Mouse (Mus musculus) spleen, embryonic (tissue): ENCODE measurements around the gene Suco.

ENCODE experiments used
- CTCF ChIA-PET: fragments of 350-600 bp; sonication (Branson Sonifier 250); formaldehyde crosslinking; loops from one replicate; lab custom pipeline; 2022; lab: Charles Lee

Suco gene

GRCm38 (mm10) chr1:161894553-161894952, 18.1 kb upstream of the Suco start:
- CTCF ChIA-PET, result interaction anchor here (0.7 kb wide), 1 partner anchor 26 kb away, joined by 3 read pairs; no protein-coding TSS in a partner anchor

DNA sequence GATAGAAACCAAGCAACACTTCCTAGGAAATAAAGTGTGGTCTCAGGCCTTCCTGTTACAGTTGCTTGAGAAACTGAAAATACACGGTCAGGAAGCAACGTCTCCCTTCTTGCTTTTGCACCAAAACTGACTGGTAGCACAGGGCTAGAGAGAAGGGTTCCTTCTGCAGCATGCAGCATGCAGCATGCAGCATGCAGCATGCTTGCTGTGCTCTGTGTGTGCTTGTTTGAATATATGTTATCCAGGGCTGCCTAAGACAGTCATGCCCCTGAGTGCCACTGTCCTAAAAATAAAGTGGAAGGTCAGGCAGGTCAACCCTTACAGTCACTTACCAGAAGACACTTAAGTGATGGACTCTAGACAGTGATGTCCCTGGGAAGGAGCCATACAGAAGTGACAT, 17.6 kb upstream of the Suco start:
- CTCF ChIA-PET, result interaction anchor here (0.7 kb wide), 1 partner anchor 26 kb away, joined by 3 read pairs; no protein-coding TSS in a partner anchor

DNA sequence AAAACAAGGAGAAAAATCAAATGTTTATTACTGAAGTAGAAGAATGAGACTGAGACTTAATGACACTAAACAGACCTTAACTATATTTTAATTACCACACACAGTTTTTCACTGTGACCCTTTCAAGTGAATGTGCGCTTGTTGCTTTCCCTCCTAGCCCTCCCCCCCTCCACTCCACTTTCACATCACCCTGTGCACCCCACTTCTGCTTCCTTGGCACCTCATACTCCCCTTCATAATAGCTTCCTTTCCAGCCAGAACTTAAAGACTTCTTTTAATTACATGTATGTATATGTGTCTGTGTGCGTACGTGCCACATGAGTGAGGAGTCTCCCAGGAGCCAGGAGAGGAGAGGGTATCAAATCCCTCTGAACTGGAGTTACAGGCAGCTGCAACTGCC, 12.3 kb upstream of the Suco start:
- CTCF ChIA-PET, result no interaction called here

DNA sequence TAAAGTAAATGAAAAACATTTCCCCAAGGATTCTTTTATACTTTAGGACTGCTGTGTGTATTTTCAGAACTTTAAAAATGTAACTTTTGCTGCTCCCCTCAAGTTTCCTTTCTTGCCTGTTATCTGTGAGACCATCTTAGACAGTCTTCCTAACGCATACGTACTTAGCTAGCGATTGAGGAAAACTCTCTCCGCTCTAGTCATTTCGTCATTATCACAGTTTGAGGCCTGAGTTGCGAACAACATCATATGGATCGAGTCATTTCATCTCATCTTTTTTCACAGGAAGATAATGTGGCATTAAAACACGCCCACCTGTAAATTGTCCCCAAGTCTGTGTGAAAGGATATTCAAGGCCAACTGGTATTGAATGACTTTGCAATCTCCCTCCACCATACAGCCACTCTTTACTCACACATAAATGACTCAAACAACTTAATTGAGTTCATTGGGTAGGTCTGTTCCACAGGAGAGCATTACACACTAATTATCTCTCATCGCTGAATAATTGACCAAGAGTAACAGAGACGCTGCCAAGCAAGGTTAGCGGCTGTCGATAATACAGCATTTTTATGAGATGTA, 11.3 kb upstream of the Suco start:
- CTCF ChIA-PET, result no interaction called here

DNA sequence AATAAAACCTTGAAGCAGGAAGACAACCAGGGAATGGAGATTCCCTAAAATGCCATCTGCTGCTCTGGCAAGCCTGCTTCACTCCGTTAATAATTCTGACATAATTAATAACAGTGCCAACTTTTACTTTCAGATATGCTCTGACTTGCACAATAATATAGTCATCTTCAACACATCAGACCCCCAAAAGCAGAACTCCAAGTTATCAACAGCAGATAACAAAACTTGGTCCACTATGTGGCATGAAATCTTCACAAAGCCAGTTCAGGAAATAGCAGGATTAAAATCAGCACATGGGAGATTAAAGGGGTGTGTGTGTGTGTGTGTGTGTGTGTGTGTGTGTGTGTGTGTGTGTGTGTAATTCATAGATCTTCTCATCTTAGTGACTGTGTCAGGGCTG, 9.3 kb upstream of the Suco start:
- CTCF ChIA-PET, result no interaction called here

DNA sequence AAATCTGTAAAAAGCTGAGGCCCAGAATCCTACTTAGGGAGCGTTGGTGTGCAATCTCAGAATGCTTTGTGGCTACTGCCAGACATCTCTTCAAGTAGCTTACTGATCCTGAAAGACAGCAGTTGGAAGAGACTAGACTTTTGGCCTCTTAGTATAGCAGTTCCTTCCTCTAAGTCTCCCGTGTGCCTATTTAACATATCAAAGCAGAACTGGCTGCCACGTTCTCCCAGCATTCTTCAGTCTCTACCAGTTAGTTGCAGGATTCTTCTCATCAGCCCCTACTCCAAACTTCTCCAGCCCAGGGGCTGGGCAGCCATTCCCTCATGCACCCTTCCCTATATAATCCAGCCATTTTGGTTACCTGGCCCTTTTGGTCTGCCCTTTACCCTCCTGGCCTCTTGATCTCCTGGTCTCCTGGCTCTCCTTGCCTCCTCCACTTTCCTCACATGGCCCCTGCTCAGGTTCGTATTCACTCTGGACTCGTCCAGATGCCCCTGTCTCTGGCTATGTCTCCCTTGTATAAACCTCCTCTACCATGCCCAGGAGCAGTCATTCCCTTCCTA, 1.2 kb upstream of the Suco start:
- CTCF ChIA-PET, result interaction anchor here (0.6 to 0.7 kb wide), 2 partner anchors 17 to 31 kb away, joined by 4 read pairs; no protein-coding TSS in a partner anchor

GRCm38 (mm10) chr1:161875706-161876552, 553 bp downstream of the Suco start:
- CTCF ChIA-PET, result no interaction called here

- CTCF ChIA-PET, result no interaction called here
Measured at GRCm38 (mm10) chr1:161869422-161869821, 7.1 kb downstream of the Suco start.

DNA sequence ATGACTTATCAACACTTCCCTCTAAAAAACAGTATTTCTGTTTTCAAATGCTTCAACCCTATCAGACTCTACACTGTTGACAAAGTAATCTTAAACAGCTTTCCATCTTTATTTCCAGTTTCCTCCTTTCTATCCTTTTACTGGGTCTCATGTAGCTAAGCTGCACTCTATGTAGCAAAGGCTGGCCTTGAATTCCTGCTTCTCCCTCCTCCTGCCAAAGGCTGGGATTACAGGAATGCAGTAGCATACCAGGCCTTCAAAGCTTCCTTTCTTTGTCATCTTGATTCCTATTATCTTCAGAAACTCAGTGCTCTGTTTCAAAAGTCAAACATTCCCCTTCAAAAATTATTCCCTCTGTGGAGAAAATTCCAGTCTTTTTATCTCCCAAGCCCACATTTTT, 8.1 kb downstream of the Suco start:
- CTCF ChIA-PET, result interaction anchor here (0.6 kb wide), 1 partner anchor 127 kb away, joined by 5 read pairs; no protein-coding TSS in a partner anchor

GRCm38 (mm10) chr1:161863742-161864141, 12.7 kb downstream of the Suco start:
- CTCF ChIA-PET, result interaction anchor here (0.6 kb wide), 1 partner anchor 21 kb away, joined by 5 read pairs; no protein-coding TSS in a partner anchor

GRCm38 (mm10) chr1:161859248-161859647, 17.2 kb downstream of the Suco start:
- CTCF ChIA-PET, result no interaction called here

DNA sequence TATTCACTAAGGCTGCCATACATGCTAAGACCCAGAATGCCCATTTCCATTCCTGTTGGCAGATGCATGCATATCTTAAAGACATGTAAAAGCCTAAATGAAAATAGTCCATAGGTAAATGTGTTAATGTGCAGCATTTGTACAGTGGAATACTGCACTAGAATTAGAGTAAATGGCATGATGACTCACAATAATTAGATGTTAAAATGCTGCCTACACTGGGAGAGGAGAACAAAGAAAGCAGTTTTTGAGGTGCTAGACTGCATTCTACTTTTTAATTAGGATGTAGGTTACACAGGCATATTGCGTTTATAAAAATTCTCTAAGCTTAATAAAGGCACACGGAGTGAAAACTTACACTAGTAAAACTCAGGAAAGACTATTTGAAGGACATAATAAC, 49.8 kb downstream of the Suco start:
- CTCF ChIA-PET, result no interaction called here

- CTCF ChIA-PET, result interaction anchor here (0.7 kb wide), 1 partner anchor 9 kb away, joined by 4 read pairs; no protein-coding TSS in a partner anchor
Measured at GRCm38 (mm10) chr1:161809428-161809827, 67.1 kb downstream of the Suco start.

DNA sequence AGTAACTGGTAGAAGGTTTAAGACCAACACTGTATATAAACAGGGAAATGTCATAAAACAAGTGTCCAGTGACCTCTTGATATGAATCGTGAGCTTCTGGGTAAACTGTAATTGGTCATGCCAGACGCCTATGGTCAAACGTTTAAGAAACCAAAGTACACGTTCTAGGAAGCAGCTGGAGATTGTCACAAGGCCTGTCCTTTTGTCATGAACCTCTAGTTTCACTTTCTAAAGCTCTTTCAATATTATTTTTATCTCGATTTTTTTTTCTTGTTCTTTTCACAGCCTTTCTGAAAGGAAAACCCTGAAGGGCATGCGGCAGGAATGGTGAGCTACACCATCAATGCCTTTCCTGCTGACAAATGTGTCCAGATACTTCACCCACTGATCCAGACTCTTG, 67.5 kb downstream of the Suco start:
- CTCF ChIA-PET, result interaction anchor here (0.7 kb wide), 1 partner anchor 9 kb away, joined by 4 read pairs; no protein-coding TSS in a partner anchor

DNA sequence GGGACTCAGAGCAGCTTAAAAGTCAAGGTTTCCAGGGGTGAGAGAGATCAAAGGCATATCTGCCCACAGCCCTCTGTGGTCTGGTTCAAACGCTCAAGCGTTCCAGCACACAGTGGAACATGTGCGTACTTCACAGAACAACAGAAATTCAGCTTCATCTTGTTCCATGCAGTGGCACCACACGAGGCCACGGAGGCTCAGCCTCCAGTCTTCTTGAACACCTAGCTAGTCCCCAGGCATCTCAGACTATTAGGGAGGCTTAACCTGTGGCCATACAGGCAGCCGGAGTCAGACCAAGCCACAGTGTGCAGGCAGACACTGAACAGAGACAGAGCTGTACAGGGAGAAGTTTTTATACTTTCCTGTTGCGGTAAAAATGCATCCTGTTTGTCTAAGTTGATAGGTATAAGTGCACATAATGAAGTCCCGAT, 71.9 kb downstream of the Suco start:
- CTCF ChIA-PET, result no interaction called here

- CTCF ChIA-PET, result no interaction called here
Measured at GRCm38 (mm10) chr1:161801321-161801720, 75.2 kb downstream of the Suco start.

DNA sequence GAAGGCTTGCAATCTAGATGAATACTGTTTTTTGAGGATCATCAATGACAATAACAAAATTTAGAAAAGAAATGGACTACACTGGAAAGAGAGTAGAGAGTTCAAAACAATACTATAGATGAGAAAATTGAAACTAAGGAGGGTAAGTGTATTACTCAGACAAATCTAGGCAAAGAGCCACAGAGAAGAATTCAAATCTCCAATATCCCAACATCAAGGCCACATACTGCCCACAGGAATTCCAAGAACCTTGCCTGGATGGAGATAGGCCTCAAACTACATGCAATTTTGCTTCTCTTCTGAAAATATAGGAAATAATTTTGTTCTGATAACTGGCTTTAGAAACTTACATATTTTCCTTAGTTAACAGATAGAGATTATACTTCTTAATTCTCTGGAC, 76.2 kb downstream of the Suco start:
- CTCF ChIA-PET, result interaction anchor here (1.0 kb wide), 1 partner anchor 9 kb away, joined by 4 read pairs; no protein-coding TSS in a partner anchor

DNA sequence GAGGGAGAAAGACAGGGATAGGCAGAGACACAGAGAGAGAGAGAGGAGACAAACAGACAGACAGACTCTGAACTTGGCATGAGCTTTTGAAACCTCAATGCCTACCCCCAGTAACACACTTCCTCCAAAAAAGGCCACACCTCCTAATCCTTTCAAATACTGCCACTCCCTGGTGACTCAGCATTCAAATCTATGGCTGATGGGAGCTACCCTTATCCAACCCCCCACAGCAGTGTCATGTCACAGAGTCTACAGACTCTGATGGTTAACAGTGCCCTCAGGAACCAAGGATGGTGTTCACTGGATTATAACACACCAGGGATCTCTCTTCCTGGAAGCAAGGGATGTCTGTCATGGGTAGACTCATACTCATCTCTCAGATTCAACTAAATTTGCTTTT, 76.7 kb downstream of the Suco start:
- CTCF ChIA-PET, result interaction anchor here (1.0 kb wide), 1 partner anchor 9 kb away, joined by 4 read pairs; no protein-coding TSS in a partner anchor

DNA sequence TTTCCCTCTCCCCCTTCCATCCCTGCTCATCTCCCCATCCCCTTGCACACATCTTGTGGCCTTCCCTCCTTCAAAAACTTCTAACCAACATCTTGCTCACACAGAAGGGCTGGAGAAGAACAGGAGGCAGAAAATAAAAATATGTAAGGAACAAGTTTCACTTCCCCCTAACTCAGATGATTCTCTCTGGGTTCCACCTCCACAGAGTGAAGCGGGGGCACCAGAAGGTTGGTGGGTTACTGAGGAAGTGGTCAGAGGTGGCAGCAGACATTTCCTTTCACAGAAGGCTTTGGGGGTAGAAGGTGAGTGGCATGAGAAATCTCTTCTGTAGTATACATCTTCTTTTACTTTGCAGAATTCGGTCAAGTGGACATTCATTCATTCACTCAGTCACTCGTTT, 77.6 kb downstream of the Suco start:
- CTCF ChIA-PET, result no interaction called here

DNA sequence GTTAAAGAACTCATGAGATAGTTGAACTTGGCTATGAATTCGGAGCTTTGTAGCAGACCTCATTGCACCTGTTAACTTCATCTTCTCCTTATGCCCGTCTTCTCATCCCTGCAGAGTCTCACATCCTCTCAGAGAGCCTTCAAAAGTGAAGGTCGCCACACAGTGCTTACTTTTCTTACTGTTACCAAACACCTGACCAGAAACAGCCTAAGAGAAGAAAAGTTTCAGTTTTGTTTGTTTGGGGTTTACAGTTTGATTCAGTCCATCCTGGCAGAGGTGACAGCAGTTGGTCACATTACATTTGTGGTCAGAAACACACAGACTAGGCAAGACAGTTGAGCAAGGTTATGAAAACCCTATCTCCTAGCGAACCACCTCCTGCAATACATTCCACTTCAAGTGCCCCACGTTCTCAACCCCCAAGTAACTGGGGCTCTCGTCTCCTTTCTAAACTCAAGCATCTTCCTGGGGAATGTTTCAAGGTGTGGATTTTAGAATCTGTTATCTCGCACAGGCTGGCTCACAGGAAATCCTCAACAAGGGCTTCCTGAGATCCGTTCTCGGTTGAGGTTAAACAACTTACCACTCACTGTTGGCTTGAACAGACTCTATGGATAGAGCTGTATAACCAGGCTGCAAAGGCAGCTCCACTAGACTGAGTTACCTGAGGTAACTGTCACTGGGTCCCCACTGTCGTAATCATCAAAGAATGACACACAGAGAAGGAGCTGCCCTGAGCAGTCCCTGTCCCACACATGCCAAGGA, 81.9 kb downstream of the Suco start:
- CTCF ChIA-PET, result interaction anchor here (0.6 to 1.1 kb wide), 4 partner anchors 26 to 294 kb away, joined by 3 to 12 read pairs (median 6); no protein-coding TSS in a partner anchor

DNA sequence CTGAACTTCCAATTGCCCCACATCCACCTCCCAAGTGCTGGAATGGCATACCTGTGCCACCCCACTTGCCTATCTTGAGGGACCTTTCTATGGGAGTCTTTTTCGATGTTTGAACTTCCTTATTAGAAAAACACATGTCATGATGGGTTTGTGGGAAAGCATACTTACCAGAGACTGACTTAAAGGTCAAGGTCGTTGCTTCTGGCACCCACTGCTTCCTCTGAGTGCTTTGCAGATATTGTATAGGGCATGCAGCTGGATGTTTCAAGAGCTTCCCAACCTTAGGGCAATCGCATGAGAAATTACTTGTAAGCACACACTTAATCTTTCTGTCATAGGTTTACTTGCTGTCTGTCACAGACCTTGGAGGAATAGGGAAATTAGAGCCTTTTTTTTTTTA, 83.2 kb downstream of the Suco start:
- CTCF ChIA-PET, result interaction anchor here (0.7 kb wide), 1 partner anchor 25 kb away, joined by 4 read pairs; no protein-coding TSS in a partner anchor
